Mouse (Mus musculus) midbrain, embryonic 14.5 days (tissue): ENCODE measurements around the gene Gadd45b. TPM values are rescaled to one million over a fixed set of nuclear protein-coding genes. Genes with fewer than 3 reads are reported as not detected.

Experiments used
- ATAC-seq: fragments of 200-750 bp; cut with Nextera tagmentation; 2 replicates; pipeline ENCODE4 v1.8.0; 2017; ENCODE audit warnings: moderate number of reproducible peaks, moderate library complexity; ENCODE audit not compliant: low FRiP score, low TSS enrichment
- DNase-seq: peaks from one replicate; pipeline ENCODE4 v3.0.0-alpha.2; 2015
- H3K27ac ChIP-seq: fragments of 300-500 bp; sonication (generic); replicated peaks from 2 replicates; pipeline ENCODE4 v1.5.1; 2014; ENCODE audit warnings: mild to moderate bottlenecking, low read depth, low read length, moderate library complexity
- H3K27me3 ChIP-seq: fragments of 300-500 bp; sonication (generic); 2 replicates; pipeline ENCODE4 v1.6.1; 2014; ENCODE audit warnings: low read length, control low read depth, mixed read lengths; ENCODE audit not compliant: control insufficient read depth, insufficient read depth
- H3K36me3 ChIP-seq: fragments of 300-500 bp; sonication (generic); 2 replicates; pipeline ENCODE4 v1.6.1; 2014; ENCODE audit warnings: low read length, control low read depth; ENCODE audit not compliant: control insufficient read depth, insufficient read depth
- H3K4me1 ChIP-seq: fragments of 300-500 bp; sonication (generic); 2 replicates; pipeline ENCODE4 v1.6.1; 2014; ENCODE audit warnings: mild to moderate bottlenecking, antibody characterized with exemption, low read length, control low read depth; ENCODE audit not compliant: control insufficient read depth, insufficient read depth
- H3K4me2 ChIP-seq: fragments of 300-500 bp; sonication (generic); 2 replicates; pipeline ENCODE4 v1.6.1; 2014; ENCODE audit warnings: mild to moderate bottlenecking, low read length, moderate library complexity
- H3K4me3 ChIP-seq: fragments of 300-500 bp; sonication (generic); replicated peaks from 2 replicates; pipeline ENCODE4 v1.5.1; 2014; ENCODE audit warnings: low read depth, low read length
- H3K9ac ChIP-seq: fragments of 300-500 bp; sonication (generic); replicated peaks from 2 replicates; pipeline ENCODE4 v1.6.1; 2014; ENCODE audit warnings: mild to moderate bottlenecking, low read length, moderate library complexity
- H3K9me3 ChIP-seq: fragments of 300-500 bp; sonication (generic); 2 replicates; pipeline ENCODE4 v1.6.1; 2016; ENCODE audit warnings: low read length, control low read depth, mixed read lengths; ENCODE audit not compliant: control insufficient read depth
- WGBS: fragments of 180-500 bp; shearing (Covaris S2); extraction: QIAGEN DNeasy Blood & Tissue Kit; methylation state at CpG from one replicate; pipeline ENCODE4 v1.1.7; 2014; 5-methylcytosine and 5-hydroxymethylcytosine counted together
- polyA plus RNA-seq: library from polyadenylated mRNA; unstranded; fragments of >200 nt; fragmentation: Nextera tagmentation; extraction: Ambion mirVana; gene quantifications from 2 replicates; pipeline ENCODE4 v1.2.1, GENCODE M21; 2014

The Gadd45b gene
- polyA plus RNA-seq, 1 experiment from 2014 or later, result 8.0 TPM

- DNase-seq, result no peak
- no peak overlapping the region for H3K27ac ChIP-seq
Measured at GRCm38 (mm10) chr10:80954843-80955242, 25.0 kb downstream of the Gadd45b start.

GRCm38 (mm10) chr10:80955536-80955935 is 25.7 kb downstream of the Gadd45b start:
- Histone ChIP-seq H3K4me1 (no peaks in the 10 kb centered on the region), H3K9ac (no peak overlapping the region), H3K36me3 (no peaks in the 10 kb centered on the region), H3K4me2 (no peak overlapping the region), H3K27me3 (no peaks in the 10 kb centered on the region), H3K4me3 (no peak overlapping the region), H3K27ac (no peak overlapping the region), H3K9me3 (no peaks in the 10 kb centered on the region)
- ATAC-seq, result peak; percentile 20; the same call in 1 of the 2 replicates
- WGBS, result 19% methylated on average over 9 of the region's 9 CpGs
- peak; percentile 81 for DNase-seq

More at GRCm38 (mm10) chr10:80954843-80955242, 25.0 kb downstream of the Gadd45b start:
- Histone ChIP-seq H3K27me3 (no peaks in the 10 kb centered on the region), H3K4me2 (no peak overlapping the region), H3K9ac (no peak overlapping the region), H3K36me3 (no peaks in the 10 kb centered on the region), H3K9me3 (no peaks in the 10 kb centered on the region), H3K4me3 (no peak overlapping the region), H3K4me1 (no peaks in the 10 kb centered on the region)
- WGBS, result 80% methylated on average over 6 of the region's 6 CpGs
- ATAC-seq, result no peak

DNA sequence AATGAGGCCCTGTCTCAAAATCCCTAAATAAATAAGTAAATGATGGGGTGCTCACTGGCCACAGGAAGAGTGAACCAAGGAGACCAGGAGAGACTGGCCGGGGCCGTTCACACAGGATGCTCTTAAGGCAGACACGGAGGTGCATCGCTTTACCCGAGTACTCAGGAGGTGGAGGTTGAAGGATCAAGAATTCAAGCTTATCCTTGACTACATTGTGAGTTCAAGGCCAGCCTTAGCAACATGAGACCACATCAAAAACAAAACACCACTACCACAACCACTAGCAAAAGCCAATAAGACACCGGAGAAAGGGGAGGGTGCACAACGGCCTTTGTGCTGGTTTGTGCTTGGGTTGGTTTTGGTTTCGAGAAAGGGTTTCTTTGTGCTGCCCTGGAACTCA is 26.5 kb downstream of the Gadd45b start:
- Histone ChIP-seq H3K9me3 (no peaks in the 10 kb centered on the region), H3K4me3 (no peak overlapping the region), H3K27me3 (no peaks in the 10 kb centered on the region), H3K36me3 (no peaks in the 10 kb centered on the region), H3K27ac (no peak overlapping the region), H3K4me2 (no peak overlapping the region), H3K9ac (no peak overlapping the region), H3K4me1 (no peaks in the 10 kb centered on the region)
- ATAC-seq, result no peak
- DNase-seq, result no peak
- WGBS, result 95% methylated on average over 8 of the region's 8 CpGs

DNA sequence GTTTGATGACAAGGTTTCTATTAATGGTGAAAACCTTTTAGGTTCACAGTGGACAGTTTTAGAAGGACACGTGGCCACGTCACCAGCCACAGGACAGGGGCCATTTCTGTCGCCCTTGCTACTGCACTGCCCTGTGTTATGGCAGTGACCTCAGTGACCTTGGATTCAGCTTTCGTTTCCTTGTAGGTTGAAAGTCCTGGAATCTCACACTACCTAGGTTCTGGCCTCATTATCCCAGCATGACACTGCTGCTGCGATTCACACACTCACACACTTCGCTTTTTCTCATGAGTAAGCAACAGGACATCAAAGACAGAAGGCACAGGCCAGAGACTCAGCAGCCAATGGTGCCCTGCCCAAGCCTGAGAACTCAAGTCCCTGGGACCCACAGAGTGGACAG is 27.0 kb downstream of the Gadd45b start:
- no peaks in the 10 kb centered on the region for H3K36me3 ChIP-seq
- ATAC-seq (no peak), DNase-seq (no peak)
- H3K4me2 ChIP-seq, result no peak overlapping the region
- no peak overlapping the region for H3K9ac ChIP-seq
- H3K4me3 ChIP-seq, result no peak overlapping the region
- H3K27ac ChIP-seq, result no peak overlapping the region
- H3K9me3 ChIP-seq, result no peaks in the 10 kb centered on the region
- H3K4me1 ChIP-seq, result no peaks in the 10 kb centered on the region
- WGBS, result 83% methylated on average over 6 of the region's 6 CpGs
- H3K27me3 ChIP-seq, result no peaks in the 10 kb centered on the region

- DNase-seq (no peak), ATAC-seq (no peak)
- 66% methylated on average over 4 of the region's 4 CpGs for WGBS
- no peak overlapping the region for H3K9ac ChIP-seq
- no peaks in the 10 kb centered on the region for H3K4me1 ChIP-seq
- no peak overlapping the region for H3K4me2 ChIP-seq
- H3K36me3 ChIP-seq, result no peaks in the 10 kb centered on the region
- no peak overlapping the region for H3K4me3 ChIP-seq
- no peaks in the 10 kb centered on the region for H3K27me3 ChIP-seq
- no peaks in the 10 kb centered on the region for H3K9me3 ChIP-seq
- H3K27ac ChIP-seq, result no peak overlapping the region
Measured at GRCm38 (mm10) chr10:80957791-80958190, 27.9 kb downstream of the Gadd45b start.

DNA sequence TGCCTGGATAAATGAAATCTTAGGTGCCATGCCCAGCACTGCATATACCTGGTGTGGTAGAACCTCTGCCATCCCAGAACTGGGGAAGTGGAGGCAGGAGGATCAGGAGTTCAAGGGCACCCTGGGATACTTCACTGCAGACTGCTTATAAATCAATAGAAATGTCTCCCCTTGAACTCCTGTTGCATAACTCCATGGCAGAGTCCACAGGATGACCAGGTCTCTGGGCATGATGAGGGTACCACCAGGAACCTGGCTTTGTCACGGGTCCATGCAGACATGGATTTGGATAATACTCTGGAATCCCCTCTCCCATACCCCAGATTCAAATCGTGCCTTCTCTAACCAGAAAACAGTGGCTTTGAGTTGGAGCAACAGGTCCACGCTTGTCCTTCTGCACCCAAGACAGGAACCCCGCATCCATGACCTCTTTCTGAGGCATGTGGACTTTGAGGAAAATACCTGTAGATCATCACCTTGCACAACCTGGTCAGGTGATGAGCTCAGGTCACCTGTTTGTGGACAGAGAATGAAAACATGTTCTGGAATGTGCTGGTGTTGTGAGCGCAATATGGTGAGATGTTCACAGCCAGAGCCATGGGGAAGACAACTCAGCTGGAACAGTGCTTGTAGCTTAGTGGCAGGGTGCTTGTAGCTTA is 29.2 kb downstream of the Gadd45b start:
- Histone ChIP-seq H3K4me3 (no peak overlapping the region), H3K4me1 (no peaks in the 10 kb centered on the region), H3K27ac (no peak overlapping the region), H3K36me3 (no peaks in the 10 kb centered on the region), H3K9me3 (no peaks in the 10 kb centered on the region), H3K9ac (no peak overlapping the region), H3K4me2 (no peak overlapping the region), H3K27me3 (no peaks in the 10 kb centered on the region)
- WGBS, result 89% methylated on average over 5 of the region's 5 CpGs
- no peak for ATAC-seq
- no peak for DNase-seq

DNA sequence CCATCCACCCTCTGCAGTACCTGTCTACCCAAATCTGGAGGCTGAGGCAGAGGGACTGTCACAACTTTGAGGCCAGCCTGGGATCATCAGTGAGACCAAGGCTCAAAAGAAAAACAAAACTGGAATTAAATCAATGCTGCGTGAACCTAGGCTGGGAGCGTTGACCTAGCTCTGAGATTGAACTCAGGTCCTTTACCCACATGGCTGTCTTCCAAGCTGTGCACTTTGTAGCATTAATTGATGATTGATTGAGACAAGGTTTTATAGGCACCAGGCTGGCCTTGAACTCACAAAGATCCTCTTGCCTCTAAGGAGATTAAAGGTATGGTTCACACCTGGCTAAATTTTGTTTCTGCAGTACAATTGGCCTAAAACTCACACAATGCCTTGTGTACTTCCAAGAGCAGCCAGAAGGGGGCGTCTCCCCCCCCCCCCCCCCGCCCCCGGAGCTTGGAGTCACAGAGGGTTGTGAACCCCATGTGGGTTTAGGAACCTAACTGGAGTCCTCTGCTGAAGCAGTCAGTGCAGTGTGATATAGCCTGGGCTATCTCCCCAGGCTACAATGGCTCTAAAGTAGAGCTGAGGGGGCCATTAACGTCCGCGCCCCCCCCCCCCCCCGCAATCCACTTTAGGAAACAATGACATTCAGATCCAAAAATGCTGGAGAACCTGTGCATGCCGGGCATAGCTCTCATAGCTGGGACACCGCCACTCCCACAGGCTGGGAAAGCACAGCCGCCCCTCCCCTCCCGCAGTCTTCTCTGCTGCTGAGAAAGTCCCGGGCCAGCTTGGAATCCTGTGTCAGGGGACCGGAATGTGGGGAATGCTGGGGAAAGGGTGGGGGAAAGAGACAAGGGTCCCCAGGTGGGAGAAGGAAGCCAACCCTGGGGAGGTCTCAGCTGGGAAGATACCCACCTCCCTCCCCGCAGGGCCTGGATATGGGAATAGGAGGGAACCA is 31.0 kb downstream of the Gadd45b start:
- DNase-seq (no peak), ATAC-seq (no peak)
- no peak overlapping the region for H3K9ac ChIP-seq
- H3K27ac ChIP-seq, result no peak overlapping the region
- H3K36me3 ChIP-seq, result no peaks in the 10 kb centered on the region
- no peak overlapping the region for H3K4me3 ChIP-seq
- WGBS, result 14% methylated on average over 15 of the region's 16 CpGs
- no peaks in the 10 kb centered on the region for H3K4me1 ChIP-seq
- H3K4me2 ChIP-seq, result no peak overlapping the region
- no peaks in the 10 kb centered on the region for H3K27me3 ChIP-seq
- H3K9me3 ChIP-seq, result no peaks in the 10 kb centered on the region

DNA sequence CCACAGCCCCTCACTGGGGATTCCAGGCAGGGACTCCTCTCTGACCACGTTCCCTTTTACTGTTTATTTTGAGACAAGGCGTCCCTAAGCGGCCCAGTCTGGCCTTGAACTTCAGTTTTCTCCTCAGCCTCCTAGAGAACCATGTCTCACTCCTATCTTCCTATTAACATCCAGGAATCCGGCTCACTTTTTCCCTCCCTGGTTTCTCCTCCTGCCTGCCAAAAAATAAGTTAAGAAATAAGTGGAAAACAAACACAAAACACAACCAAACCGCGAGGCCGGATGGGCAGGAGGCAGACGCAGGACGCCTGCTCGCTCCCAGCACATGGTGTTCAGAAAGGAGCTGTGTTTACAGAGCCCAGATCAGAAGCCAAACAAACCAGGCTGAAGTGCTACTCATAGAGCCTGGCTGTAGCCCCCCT is 32.2 kb downstream of the Gadd45b start:
- no peak for ATAC-seq
- no peak for DNase-seq
- H3K4me3 ChIP-seq, result no peak overlapping the region
- no peak overlapping the region for H3K9ac ChIP-seq
- no peaks in the 10 kb centered on the region for H3K9me3 ChIP-seq
- WGBS, result 55% methylated on average over 10 of the region's 10 CpGs
- H3K4me1 ChIP-seq, result no peaks in the 10 kb centered on the region
- H3K27me3 ChIP-seq, result no peaks in the 10 kb centered on the region
- no peak overlapping the region for H3K27ac ChIP-seq
- H3K4me2 ChIP-seq, result no peak overlapping the region
- no peaks in the 10 kb centered on the region for H3K36me3 ChIP-seq
